ENCODE assay signal across 8 mouse cellular contexts in the genomic region with DNA sequence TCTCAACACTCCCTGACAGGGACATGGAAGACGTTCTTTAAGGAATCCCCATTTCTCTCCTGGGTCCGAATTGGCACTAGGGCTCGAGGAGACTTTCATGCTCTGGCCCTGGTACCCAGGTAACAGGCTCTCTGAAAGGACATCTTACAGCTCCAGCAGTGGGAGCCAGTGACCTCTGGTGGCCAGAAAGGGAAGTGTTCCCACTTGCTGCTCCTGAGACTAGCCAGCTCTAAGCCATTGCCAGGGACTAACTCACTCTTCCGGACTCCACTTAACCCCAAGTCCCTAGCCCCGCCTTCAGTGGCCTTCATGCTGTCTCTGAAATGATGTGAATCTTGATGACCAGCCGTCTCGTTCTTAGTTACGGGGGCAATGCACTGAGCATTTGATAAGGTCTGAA.
DNase-seq lines count a peak whose midpoint lies in the region; ATAC-seq and TF ChIP-seq lines count a peak whose summit lies in the region.

No protein-coding gene starts in this region.

- H3K27ac ChIP-seq in cortical plate, adult 2 months (ENCODE audit: insufficient read depth, low read length), result no peak overlapping the region
- H3K27ac ChIP-seq in intestine, embryonic 14.5 days (ENCODE audit: low read depth), result no peak overlapping the region

- no peak overlapping the region for H3K4me2 ChIP-seq in intestine, embryonic 14.5 days (ENCODE audit: low read length)

- peak; percentile 95 for TF ChIP-seq CTCF in cortical plate, adult 2 months (IDR thresholded peaks at IDR 0.05; ENCODE audit: extremely low read depth, insufficient read depth, low read length)

- no peaks in the 10 kb centered on the region for H3K9me3 ChIP-seq in intestine, embryonic 14.5 days (ENCODE audit: control insufficient read depth, low read length)

- no peak overlapping the region for H3K4me3 ChIP-seq in cortical plate, adult 2 months (ENCODE audit: insufficient read depth, low read length)
- no peak overlapping the region for H3K4me3 ChIP-seq in intestine, embryonic 14.5 days (ENCODE audit: low read depth, low read length)

- DNase-seq in adipocyte (ENCODE audit: low spot score), result peak; percentile 84
- DNase-seq in gastrocnemius, postnatal 25 days, result peak; percentile 74
- peak; percentile 90 for DNase-seq in intestine, embryonic 14.5 days (ENCODE audit: low spot score)
- peak; percentile 57 to 93 for DNase-seq in left cerebral cortex, adult 9 months (ENCODE audit: low spot score in 2 of 2)
- peak; percentile 85 for DNase-seq in mesoderm, embryonic 11.5 days (ENCODE audit: low read depth, low spot score)
- peak; percentile 79 to 80 for DNase-seq in right cerebral cortex, postnatal 36 days (ENCODE audit: low spot score in 2 of 2)
- DNase-seq in urinary bladder, postnatal 4 days (ENCODE audit: low spot score in 2 of 2), result peak; percentile 69 to 75

- ATAC-seq in intestine, embryonic 14.5 days (replicated peaks; ENCODE audit: low FRiP score, low TSS enrichment, low read depth), result peak; percentile 23; the same call in 1 of the 2 replicates

- H3K9ac ChIP-seq in intestine, embryonic 14.5 days (ENCODE audit: low read length), result no peak overlapping the region

- H3K27me3 ChIP-seq in intestine, embryonic 14.5 days (replicated peaks; ENCODE audit: control insufficient read depth, insufficient read depth, low read length), result no peaks in the 10 kb centered on the region

- no peak for TF ChIP-seq POLR2A in cortical plate, adult 2 months (IDR thresholded peaks at IDR 0.05; ENCODE audit: extremely low read depth, insufficient read depth, low read length)

- no peaks in the 10 kb centered on the region for H3K36me3 ChIP-seq in intestine, embryonic 14.5 days (ENCODE audit: control insufficient read depth, insufficient read depth, low read length)

- WGBS in intestine, embryonic 14.5 days, result 28% methylated on average over 8 of the region's 8 CpGs

- peaks cover 2% of the 10 kb centered on the region; the same call in 1 of the 2 replicates for H3K4me1 ChIP-seq in cortical plate, adult 2 months (ENCODE audit: control insufficient read depth, insufficient read depth, low read length)
- H3K4me1 ChIP-seq in intestine, embryonic 14.5 days (replicated peaks; ENCODE audit: control insufficient read depth, insufficient read depth, low read length), result peaks cover 10% of the 10 kb centered on the region
